Mouse (Mus musculus): ENCODE measurements around the gene Slc2a4. TPM values are rescaled to one million over a fixed set of nuclear protein-coding genes. Genes with fewer than 3 reads are reported as not detected.

Gene Slc2a4
- polyA plus RNA-seq, 1 experiment from 2014 or later = 39.1 TPM

DNA sequence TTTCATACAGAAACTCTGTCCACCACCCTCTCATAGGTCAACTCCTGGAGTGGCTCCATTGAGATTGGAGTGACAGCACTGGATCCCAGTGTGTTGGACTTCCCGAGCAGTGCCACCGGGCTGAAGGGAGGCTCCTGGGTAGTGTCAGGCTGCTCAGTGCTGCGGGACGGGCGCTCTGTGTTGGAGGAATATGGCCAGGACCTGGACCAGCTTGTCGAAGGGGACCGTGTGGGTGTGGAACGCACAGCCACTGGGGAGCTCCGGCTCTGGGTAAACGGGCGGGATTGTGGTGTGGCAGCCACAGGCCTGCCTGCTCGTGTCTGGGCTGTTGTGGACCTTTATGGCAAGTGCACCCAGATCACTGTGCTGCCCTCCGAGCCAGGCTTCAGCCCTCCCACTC, 45.0 kb downstream of the Slc2a4 start:
- ATAC-seq (ENCODE audit: insufficient read depth, low FRiP score) = no peak
- H3K36me3 ChIP-seq (ENCODE audit: control insufficient read depth, insufficient read depth, low read length) = peaks cover 20% of the 10 kb centered on the region
- H3K27ac ChIP-seq (ENCODE audit: low read length) = no peak overlapping the region
- no peak overlapping the region for H3K9ac ChIP-seq (ENCODE audit: low read length)
- peak overlapping the region; percentile 97; the same call in 1 of the 2 replicates for H3K4me2 ChIP-seq (ENCODE audit: low read depth, low read length)
- no peak overlapping the region for H3K4me3 ChIP-seq (replicated peaks; ENCODE audit: low read length)
- WGBS = 78% methylated on average over 13 of the region's 13 CpGs
- no peaks in the 10 kb centered on the region for H3K9me3 ChIP-seq (replicated peaks; ENCODE audit: control insufficient read depth, low read length)
- peaks cover 20% of the 10 kb centered on the region for H3K4me1 ChIP-seq (ENCODE audit: control insufficient read depth, insufficient read depth, low read length)
- H3K27me3 ChIP-seq (ENCODE audit: control insufficient read depth, insufficient read depth, low read length) = no peaks in the 10 kb centered on the region

- ATAC-seq (ENCODE audit: insufficient read depth, low FRiP score) = no peak; the same call in 1 of the 2 replicates
Observed at GRCm38 (mm10) chr11:69901993-69902392, 46.0 kb downstream of the Slc2a4 start.

GRCm38 (mm10) chr11:69901406-69901846, 46.6 kb downstream of the Slc2a4 start:
- H3K4me1 ChIP-seq (ENCODE audit: control insufficient read depth, insufficient read depth, low read length) = peaks cover 20% of the 10 kb centered on the region
- H3K4me2 ChIP-seq (ENCODE audit: low read depth, low read length) = peak overlapping the region; percentile 97
- peak overlapping the region; percentile 92 for H3K9ac ChIP-seq (ENCODE audit: low read length)
- peaks cover 13% of the 10 kb centered on the region for H3K36me3 ChIP-seq (ENCODE audit: control insufficient read depth, insufficient read depth, low read length)
- peak overlapping the region; percentile 99 for H3K27ac ChIP-seq (ENCODE audit: low read length)
- no peaks in the 10 kb centered on the region for H3K9me3 ChIP-seq (replicated peaks; ENCODE audit: control insufficient read depth, low read length)
- H3K4me3 ChIP-seq (replicated peaks; ENCODE audit: low read length) = peak overlapping the region; percentile 88
- 0% methylated on average over 42 of the region's 42 CpGs for WGBS
- H3K27me3 ChIP-seq (ENCODE audit: control insufficient read depth, insufficient read depth, low read length) = no peaks in the 10 kb centered on the region
- peak; percentile 82 for ATAC-seq (ENCODE audit: insufficient read depth, low FRiP score)

More at GRCm38 (mm10) chr11:69901993-69902392, 46.0 kb downstream of the Slc2a4 start:
- WGBS = under 1% methylated on average over 39 of the region's 39 CpGs
- H3K9me3 ChIP-seq (replicated peaks; ENCODE audit: control insufficient read depth, low read length) = no peaks in the 10 kb centered on the region
- peak overlapping the region; percentile 99 for H3K27ac ChIP-seq (ENCODE audit: low read length)
- H3K4me1 ChIP-seq (ENCODE audit: control insufficient read depth, insufficient read depth, low read length) = peaks cover 20% of the 10 kb centered on the region
- peak overlapping the region; percentile 88 for H3K4me3 ChIP-seq (replicated peaks; ENCODE audit: low read length)
- H3K36me3 ChIP-seq (ENCODE audit: control insufficient read depth, insufficient read depth, low read length) = peaks cover 15% of the 10 kb centered on the region
- peak overlapping the region; percentile 92 for H3K9ac ChIP-seq (ENCODE audit: low read length)
- H3K4me2 ChIP-seq (ENCODE audit: low read depth, low read length) = peak overlapping the region; percentile 97
- H3K27me3 ChIP-seq (ENCODE audit: control insufficient read depth, insufficient read depth, low read length) = no peaks in the 10 kb centered on the region

GRCm38 (mm10) chr11:69900471-69901405, 47.2 kb downstream of the Slc2a4 start, which contains the start of the genes 2810408A11Rik and Neurl4:
Gene 2810408A11Rik (minus strand): TSS chr11:69900987.
Gene Neurl4 (plus strand): TSS chr11:69901072.
- peak within 1 kb of the TSS; percentile 92 for H3K9ac ChIP-seq (ENCODE audit: low read length)
- H3K27ac ChIP-seq (ENCODE audit: low read length) = peak within 1 kb of the TSS; percentile 99
- H3K4me1 ChIP-seq (ENCODE audit: control insufficient read depth, insufficient read depth, low read length) = peaks cover 20% of the 10 kb centered on the region
- WGBS = 0% methylated on average over 38 of the region's 38 CpGs
- H3K4me2 ChIP-seq (ENCODE audit: low read depth, low read length) = peak within 1 kb of the TSS; percentile 97
- H3K27me3 ChIP-seq (ENCODE audit: control insufficient read depth, insufficient read depth, low read length) = no peaks in the 10 kb centered on the region
- peaks cover 6% of the 10 kb centered on the region; the same call in 1 of the 2 replicates for H3K36me3 ChIP-seq (ENCODE audit: control insufficient read depth, insufficient read depth, low read length)
- peak; percentile 95 for ATAC-seq (ENCODE audit: insufficient read depth, low FRiP score)
- peak within 1 kb of the TSS; percentile 88 for H3K4me3 ChIP-seq (replicated peaks; ENCODE audit: low read length)
- H3K9me3 ChIP-seq (replicated peaks; ENCODE audit: control insufficient read depth, low read length) = no peaks in the 10 kb centered on the region

- 25% methylated on average over 4 of the region's 4 CpGs for WGBS
- H3K27ac ChIP-seq (ENCODE audit: low read length) = no peak overlapping the region
- peak overlapping the region; percentile 51 for H3K9ac ChIP-seq (ENCODE audit: low read length)
Observed at GRCm38 (mm10) chr11:69899870-69900269, 48.1 kb downstream of the Slc2a4 start.

GRCm38 (mm10) chr11:69895291-69895690, 52.7 kb downstream of the Slc2a4 start, which contains the start of gene Acap1:
Gene Acap1 (minus strand): TSS chr11:69895539.
- no peaks in the 10 kb centered on the region for H3K27me3 ChIP-seq (ENCODE audit: control insufficient read depth, insufficient read depth, low read length)
- no peak within 1 kb of the TSS for H3K4me3 ChIP-seq (replicated peaks; ENCODE audit: low read length)
- peaks cover 8% of the 10 kb centered on the region for H3K4me1 ChIP-seq (ENCODE audit: control insufficient read depth, insufficient read depth, low read length)
- H3K9ac ChIP-seq (ENCODE audit: low read length) = no peak within 1 kb of the TSS
- WGBS = 64% methylated on average over 4 of the region's 4 CpGs
- no peak within 1 kb of the TSS for H3K4me2 ChIP-seq (ENCODE audit: low read depth, low read length)
- H3K9me3 ChIP-seq (replicated peaks; ENCODE audit: control insufficient read depth, low read length) = no peaks in the 10 kb centered on the region
- H3K27ac ChIP-seq (ENCODE audit: low read length) = no peak within 1 kb of the TSS
- ATAC-seq (ENCODE audit: insufficient read depth, low FRiP score) = no peak
- no peaks in the 10 kb centered on the region for H3K36me3 ChIP-seq (ENCODE audit: control insufficient read depth, insufficient read depth, low read length)

More at GRCm38 (mm10) chr11:69899870-69900269, 48.1 kb downstream of the Slc2a4 start:
- Histone ChIP-seq H3K4me2 (ENCODE audit: low read depth, low read length) (peak overlapping the region; percentile 97), H3K4me3 (replicated peaks; ENCODE audit: low read length) (peak overlapping the region; percentile 88), H3K9me3 (replicated peaks; ENCODE audit: control insufficient read depth, low read length) (no peaks in the 10 kb centered on the region), H3K4me1 (ENCODE audit: control insufficient read depth, insufficient read depth, low read length) (peaks cover 20% of the 10 kb centered on the region), H3K27me3 (ENCODE audit: control insufficient read depth, insufficient read depth, low read length) (no peaks in the 10 kb centered on the region), H3K36me3 (ENCODE audit: control insufficient read depth, insufficient read depth, low read length) (peaks cover 4% of the 10 kb centered on the region; the same call in 1 of the 2 replicates)
- ATAC-seq (ENCODE audit: insufficient read depth, low FRiP score) = no peak

DNA sequence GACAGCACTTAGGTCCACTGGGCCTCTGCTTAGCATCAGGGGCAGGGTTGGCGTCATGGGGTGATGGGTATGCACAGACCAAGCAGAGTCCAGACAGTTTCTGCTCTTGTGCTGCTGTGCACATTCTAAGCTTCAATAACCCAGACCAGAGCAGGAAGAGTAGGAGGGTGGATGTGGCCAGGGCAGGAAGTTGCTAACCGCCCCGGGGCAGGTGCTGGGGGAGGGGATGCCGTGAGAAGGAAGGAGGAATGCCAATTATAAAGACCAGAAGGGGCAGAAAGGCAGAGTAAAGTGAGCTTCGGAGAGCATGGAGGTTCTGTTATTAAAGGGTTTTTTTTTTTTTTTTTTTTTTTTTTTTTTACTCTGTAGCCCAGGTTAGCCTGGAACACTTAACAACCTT, 53.3 kb downstream of the Slc2a4 start:
- H3K9ac ChIP-seq (ENCODE audit: low read length) = no peak overlapping the region
- peaks cover 4% of the 10 kb centered on the region; the same call in 1 of the 2 replicates for H3K4me1 ChIP-seq (ENCODE audit: control insufficient read depth, insufficient read depth, low read length)
- no peaks in the 10 kb centered on the region for H3K9me3 ChIP-seq (replicated peaks; ENCODE audit: control insufficient read depth, low read length)
- no peak for ATAC-seq (ENCODE audit: insufficient read depth, low FRiP score)
- no peak overlapping the region for H3K4me3 ChIP-seq (replicated peaks; ENCODE audit: low read length)
- WGBS = 77% methylated on average over 5 of the region's 5 CpGs
- no peak overlapping the region for H3K4me2 ChIP-seq (ENCODE audit: low read depth, low read length)
- no peaks in the 10 kb centered on the region for H3K36me3 ChIP-seq (ENCODE audit: control insufficient read depth, insufficient read depth, low read length)
- no peaks in the 10 kb centered on the region for H3K27me3 ChIP-seq (ENCODE audit: control insufficient read depth, insufficient read depth, low read length)
- no peak overlapping the region for H3K27ac ChIP-seq (ENCODE audit: low read length)
